Mouse (Mus musculus) brain, adult 10 weeks (tissue): Measurements from ENCODE around the gene Hsf2. TPM values are rescaled to one million over a fixed set of nuclear protein-coding genes. Genes with fewer than 3 reads are reported as not detected.

Source experiments
- polyA plus RNA-seq: library from polyadenylated mRNA; stranded (reverse); fragments of 350-450 nt; fragmentation: Illumina TruSeq; extraction: RNeasy Lipid Tissue Mini Kit (QIAGEN cat#74804); gene quantifications from one replicate; pipeline ENCODE4 v1.2.3, GENCODE M21; 2015; ENCODE audit warnings: low read depth, low replicate concordance

Gene Hsf2
- polyA plus RNA-seq = 29.7 TPM

DNA sequence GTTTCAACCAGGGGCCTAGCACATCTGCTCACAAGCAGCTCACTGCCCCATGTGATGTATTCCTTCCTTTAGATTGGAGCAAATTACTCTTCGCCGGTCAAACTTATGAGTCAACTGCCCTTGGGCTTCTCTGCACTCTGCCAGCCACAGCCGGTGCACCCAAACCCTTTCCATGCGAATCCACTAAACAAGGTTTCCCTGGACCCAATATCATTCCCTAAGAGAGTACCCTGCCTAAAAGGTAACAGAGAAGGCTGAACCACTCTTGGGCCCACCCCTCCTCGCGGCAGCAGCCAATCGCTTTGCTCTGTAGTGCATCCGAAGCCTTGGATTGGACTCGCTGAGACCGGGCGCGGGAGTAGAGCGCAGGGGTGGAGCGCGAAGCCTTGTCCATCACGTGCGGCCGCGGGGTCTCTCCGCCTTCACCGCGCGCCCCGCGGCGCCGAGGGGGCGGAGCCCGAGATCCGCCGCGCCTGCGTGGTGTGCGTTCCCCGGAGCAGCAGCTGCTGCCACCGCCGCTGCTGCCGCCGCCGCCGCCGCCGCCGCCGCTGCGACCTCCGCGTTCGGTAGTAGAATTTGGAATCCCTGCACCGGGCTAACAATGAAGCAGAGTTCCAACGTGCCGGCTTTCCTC is at the start of gene Hsf2:
Hsf2 (plus strand) TSS at position 478 of the 634 bp plus-strand sequence.

DNA sequence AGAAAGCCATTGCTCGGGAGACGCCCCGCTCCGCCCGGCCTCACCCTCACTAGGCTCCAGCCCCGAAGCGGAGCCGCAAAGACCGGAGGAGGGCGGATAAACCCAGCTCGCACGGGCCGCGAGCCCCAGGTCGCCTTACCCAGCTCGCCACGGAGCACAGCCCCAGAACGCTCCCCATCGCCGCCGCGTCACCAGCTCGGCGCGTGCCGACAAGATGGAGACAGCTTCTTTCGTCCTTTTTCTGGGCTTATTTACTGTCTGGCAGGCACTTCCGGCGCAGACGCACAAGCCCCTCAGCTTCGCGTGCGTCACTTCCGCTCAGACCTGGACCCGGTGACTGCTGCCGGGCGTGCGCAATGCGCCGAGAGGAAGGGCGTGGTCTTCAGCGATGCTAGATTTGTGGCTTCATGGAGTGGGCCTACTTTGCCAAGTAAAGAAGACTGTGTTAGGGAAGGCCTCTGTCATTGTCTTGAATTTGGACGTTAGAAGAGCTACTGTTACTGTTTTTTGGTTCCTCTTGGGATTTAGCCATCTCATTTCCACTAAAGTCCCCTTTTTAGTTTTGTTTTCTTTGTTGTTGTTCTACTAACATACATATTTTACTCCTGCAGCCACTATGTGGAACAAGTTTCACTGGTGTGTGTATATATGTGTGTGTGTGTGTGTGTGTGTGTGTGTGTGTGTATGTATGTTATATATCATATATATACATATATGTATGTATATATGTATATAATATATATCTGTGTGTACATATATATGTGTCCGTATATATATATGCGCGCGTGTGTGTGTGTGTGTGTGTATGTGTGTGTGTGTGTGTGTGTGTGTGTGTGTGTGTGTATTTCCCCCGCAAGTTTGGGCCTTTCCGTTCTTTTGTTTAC is 46.3 kb downstream of the Hsf2 start, which contains the start of gene Serinc1:
Serinc1 (minus strand) TSS at position 313 of the 884 bp plus-strand sequence.

Other genes with a start within 250 kb of the Hsf2 start
- 1,028 TPM for gene Serinc1, start 46.1 kb downstream of the Hsf2 start, polyA plus RNA-seq
- gene Pkib, start 145.6 kb downstream of the Hsf2 start, polyA plus RNA-seq = 14.6 TPM